Mouse (Mus musculus): ENCODE data around the gene Rnf152.

The Rnf152 gene

GRCm38 (mm10) chr1:105356291-105357011 is at the start of gene Rnf152:
Gene Rnf152 (minus strand): TSS chr1:105356710.
- DNase-seq (ENCODE audit: inconsistent age in 2 of 2, low spot score in 1 of 2): peak; percentile 47 to 86

DNA sequence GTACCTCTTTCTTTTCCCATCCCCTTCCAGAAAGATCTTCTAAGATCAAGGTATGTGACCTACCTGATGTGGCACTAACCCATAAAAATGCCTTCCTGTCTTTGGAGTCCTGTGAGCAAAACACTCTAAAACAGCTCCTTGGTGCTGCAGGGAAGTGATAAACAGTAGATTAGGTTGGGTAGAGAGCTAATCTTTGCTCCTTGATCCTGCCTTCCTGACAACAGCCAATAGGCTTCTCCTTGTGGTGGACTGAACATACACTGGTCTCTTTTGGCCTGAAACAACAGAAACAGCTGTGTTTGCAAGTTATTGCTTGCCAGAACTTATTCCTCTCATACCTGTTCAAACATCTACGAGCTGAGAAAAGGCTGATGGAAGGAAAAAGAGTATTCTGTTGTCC is 46.3 kb upstream of the Rnf152 start:
- no peak for DNase-seq (ENCODE audit: inconsistent age in 2 of 2, low spot score in 1 of 2)

- DNase-seq (ENCODE audit: inconsistent age in 2 of 2, low spot score in 1 of 2): peak in 1 of 2 experiments; percentile 45
Measured at GRCm38 (mm10) chr1:105384141-105384937, 27.8 kb upstream of the Rnf152 start.

DNA sequence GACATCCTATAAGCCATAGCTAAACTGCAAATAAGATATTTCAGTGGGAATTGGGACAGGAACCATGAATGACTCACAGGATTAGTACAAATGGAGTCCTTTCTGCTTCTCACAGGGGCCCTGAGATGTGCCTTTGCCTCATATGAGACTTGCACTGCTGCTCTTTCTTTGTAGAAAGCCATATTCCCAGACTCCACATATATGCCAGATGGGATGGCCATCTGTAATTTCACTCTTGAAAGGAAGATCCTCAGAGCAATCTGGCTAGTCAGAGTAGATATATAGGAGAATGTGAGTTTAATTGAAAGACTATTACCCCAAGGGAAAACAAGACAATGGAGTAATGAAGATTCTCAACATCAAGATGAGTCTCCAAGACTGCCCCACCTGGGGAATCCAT is 21.0 kb upstream of the Rnf152 start:
- no peak for DNase-seq (ENCODE audit: inconsistent age in 2 of 2, low spot score in 1 of 2)

GRCm38 (mm10) chr1:105374618-105375017 is 18.1 kb upstream of the Rnf152 start:
- no peak for DNase-seq (ENCODE audit: inconsistent age in 2 of 2, low spot score in 1 of 2)

DNA sequence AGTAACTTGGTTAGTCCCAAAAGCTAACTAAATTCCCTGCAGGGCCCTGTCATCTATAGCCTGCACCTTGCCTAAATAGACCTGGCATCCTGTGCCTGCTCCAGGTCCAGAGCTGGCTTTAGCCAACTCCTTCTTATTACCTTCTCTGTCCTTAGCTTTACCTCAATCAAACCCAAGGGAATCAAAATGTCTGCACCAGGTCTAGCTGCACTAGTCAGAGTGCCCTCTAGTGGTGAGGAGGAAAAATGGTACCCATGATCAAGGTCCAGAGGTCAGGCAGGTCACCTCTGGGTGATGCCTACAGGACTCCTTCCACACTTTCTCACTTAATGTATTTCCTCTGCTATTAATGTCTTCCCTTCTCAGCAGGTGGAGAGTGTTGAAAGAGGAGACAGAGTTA is 6.2 kb upstream of the Rnf152 start:
- peak in 1 of 2 experiments; percentile 44 for DNase-seq (ENCODE audit: inconsistent age in 2 of 2, low spot score in 1 of 2)

DNA sequence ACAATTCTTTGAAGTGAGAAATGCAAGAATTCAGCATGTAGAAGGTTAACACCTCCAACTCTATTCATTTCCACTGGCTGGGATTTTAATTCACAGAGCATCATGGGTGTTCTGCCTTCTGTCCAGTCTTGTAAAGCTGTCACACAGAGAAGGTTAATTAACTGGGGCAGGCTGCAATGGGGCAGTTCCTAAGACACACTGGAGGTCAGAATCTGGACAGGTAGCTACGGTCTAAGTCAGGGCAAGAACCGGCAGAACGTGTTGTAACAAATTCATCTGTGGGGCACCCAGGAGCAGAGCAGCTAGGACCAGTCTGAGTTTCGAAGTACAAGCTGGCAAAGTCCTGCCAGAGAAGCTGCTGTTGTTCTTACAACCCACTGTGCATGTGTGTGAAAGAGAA is 2.4 kb upstream of the Rnf152 start:
- no peak for DNase-seq (ENCODE audit: inconsistent age in 2 of 2, low spot score in 1 of 2)

- peak in 1 of 2 experiments; percentile 3 for DNase-seq (ENCODE audit: inconsistent age in 2 of 2, low spot score in 1 of 2)
Measured at GRCm38 (mm10) chr1:105355910-105356290, 610 bp downstream of the Rnf152 start.

DNA sequence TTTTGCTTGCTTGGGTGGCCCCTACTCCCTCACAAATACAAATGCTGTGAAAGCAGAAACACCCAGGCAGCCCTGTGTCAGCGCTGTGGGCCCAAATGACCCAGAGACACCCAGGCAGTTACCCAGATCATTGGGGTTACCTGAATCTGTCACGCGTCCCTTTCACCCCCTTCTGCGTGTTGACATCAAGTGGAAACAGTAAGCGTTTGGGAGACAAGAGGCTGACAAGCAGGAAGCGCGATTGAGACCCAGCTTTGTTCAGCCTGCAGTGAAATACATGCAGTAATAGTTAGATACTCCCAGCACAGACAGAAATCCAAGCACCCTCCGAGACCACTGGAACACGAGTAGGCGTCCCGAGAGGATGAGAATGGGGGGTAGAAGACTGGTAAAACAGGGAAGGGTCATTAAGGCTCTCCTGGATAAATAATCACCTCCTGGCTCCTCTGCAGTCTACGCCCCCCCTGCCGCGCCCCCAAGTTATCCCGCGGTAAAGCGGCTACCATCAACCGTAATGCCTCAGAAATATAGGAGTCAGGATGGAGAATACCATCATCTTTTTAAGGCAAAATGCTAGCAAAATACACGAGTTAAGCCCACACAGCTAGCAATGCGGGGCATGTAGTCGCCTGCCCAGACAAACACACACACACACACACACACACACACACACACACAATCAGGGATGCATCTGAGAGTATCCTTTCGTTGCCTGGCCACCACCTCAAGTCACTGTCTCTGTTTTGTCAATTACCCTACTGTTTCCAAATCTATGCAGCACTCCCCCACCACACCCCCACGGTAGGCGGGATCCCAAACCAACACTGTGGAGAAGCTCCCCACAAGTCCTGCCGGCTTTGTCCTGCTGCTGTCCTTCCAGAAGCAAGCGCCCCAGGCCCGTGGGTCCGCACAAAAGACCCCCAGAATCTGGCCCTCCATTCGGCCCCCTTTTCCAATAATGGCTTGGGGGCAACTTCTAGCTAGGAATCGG is 1.3 kb downstream of the Rnf152 start:
- DNase-seq (ENCODE audit: inconsistent age in 2 of 2, low spot score in 1 of 2): peak; percentile 19 to 60

DNA sequence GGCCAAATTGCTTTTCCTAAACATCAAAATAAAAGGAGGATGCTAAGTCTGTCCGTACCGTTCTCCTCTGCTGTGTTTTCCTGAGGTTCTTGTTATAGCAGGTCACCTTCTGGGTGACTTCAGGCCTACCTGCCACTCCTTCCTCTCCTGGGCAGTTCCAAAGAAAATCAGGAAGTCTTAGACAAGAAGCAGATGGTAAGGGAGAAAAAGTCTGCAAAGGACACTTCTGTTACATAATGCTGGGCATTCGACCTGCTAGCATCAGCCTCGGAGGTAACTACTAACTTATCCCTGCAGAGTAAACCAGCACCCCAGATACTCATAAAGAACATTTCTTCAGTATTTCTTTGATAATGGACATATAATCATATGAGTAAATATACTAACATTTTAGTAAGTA is 4.7 kb downstream of the Rnf152 start:
- no peak for DNase-seq (ENCODE audit: inconsistent age in 2 of 2, low spot score in 1 of 2)

DNA sequence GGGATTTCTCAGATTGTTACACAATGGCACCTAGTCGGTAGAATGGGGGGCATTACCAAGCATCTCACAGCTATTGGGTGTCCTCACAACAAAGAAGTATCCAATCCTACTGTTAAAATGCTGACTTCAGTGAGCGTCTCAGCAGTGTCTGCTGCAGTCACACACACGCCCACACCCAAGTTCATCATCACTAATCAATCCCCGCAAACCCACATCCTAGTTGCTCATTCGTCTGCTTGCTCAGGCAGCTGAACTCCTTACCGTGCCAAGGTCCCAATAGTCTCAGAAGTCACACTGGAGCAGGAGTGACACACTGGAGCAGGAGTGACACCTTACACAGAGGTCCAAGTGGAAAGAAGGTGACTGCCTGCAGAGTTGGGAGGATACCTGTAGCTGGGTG is 14.2 kb downstream of the Rnf152 start:
- DNase-seq (ENCODE audit: inconsistent age in 2 of 2, low spot score in 1 of 2): no peak

DNA sequence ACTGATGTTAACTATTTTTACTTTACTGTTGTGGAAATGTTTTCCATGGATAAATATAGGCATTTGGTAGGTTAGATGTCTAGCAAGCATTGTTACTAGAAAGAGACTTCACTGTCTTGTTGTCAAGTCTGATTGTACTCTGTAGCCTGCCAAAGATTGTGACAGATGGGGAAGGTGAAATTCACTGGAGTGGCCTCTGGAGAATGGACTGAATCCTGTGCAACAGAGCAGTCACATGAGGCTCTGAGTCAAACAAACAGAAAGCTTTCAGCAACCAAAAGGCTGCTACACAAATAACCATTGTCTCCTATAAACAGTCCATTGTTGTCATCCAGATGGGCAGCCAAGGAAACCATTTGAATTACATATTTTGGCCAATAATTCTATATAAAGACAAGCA is 15.6 kb downstream of the Rnf152 start:
- no peak for DNase-seq (ENCODE audit: inconsistent age in 2 of 2, low spot score in 1 of 2)

- no peak for DNase-seq (ENCODE audit: inconsistent age in 2 of 2, low spot score in 1 of 2)
Measured at GRCm38 (mm10) chr1:105337397-105337796, 19.1 kb downstream of the Rnf152 start.

DNA sequence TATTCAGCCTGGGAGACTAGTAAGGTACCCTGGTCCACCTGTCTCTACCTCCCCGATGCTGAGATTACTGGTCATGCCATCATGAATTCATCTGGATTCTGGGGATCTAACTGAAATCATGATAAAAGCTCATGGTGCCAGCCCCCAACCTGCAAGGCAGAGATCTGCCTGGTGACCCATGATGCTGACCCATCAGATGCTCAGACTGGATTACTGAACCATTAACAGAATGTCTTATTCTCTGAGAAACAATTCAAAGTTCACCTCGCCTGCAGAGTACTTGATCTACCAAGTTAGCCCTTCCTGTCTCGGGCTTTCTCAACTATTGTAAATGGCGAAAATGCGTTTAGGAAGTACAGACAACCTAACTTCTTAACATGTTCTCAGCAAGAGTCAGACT is 20.4 kb downstream of the Rnf152 start:
- DNase-seq (ENCODE audit: inconsistent age in 2 of 2, low spot score in 1 of 2): no peak

GRCm38 (mm10) chr1:105332087-105332731 is 24.3 kb downstream of the Rnf152 start:
- no peak for DNase-seq (ENCODE audit: inconsistent age in 2 of 2, low spot score in 1 of 2)

GRCm38 (mm10) chr1:105331605-105332004 is 24.9 kb downstream of the Rnf152 start:
- no peak for DNase-seq (ENCODE audit: inconsistent age in 2 of 2, low spot score in 1 of 2)

- no peak for DNase-seq (ENCODE audit: inconsistent age in 2 of 2, low spot score in 1 of 2)
Measured at GRCm38 (mm10) chr1:105330581-105331320, 25.8 kb downstream of the Rnf152 start.

DNA sequence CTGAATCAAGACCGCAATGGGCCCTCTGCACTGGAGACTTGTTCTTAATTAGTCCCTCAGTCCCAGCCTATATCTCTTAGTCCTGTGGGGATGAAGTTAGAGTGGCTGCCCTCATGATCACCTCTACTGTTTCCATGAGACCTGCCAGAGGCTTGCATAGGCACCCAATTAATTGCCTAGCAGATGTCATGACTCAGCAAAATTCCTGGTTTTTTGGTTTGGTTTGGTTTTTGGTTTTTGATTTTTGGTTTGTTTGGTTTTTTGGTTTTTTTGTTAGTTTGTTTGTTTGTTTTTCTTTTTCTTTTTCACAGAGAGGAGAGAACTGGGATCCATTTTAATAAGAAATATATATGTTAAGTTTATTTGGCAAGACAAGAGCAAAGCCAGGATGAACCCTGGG is 28.7 kb downstream of the Rnf152 start:
- DNase-seq (ENCODE audit: inconsistent age in 2 of 2, low spot score in 1 of 2): no peak

DNA sequence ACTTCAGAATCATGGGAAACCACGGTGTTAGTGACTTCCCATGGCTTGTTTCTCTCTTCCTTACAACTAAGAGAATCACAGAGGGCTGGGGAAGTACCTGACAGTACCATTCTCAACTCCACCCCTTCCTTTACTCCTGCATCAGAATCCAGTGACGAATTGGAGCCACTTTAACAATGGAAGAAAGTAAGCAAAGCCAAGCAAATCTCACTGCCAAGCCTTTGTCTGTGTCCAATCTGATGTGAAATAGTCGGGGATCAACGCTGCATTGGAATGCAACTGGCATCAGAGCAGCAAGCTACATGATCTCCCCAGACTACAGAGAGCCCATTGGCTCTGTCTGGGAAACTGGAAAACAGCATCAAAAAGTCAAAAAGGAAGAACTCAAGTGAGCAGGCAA is 31.9 kb downstream of the Rnf152 start:
- DNase-seq (ENCODE audit: inconsistent age in 2 of 2, low spot score in 1 of 2): no peak
